Mouse (Mus musculus) embryonic fibroblast, embryonic 13.5 days (primary cell): ENCODE data around the gene Rerg.

ENCODE experiments used
- CTCF ChIP-seq: IDR thresholded peaks from 2 replicates; pipeline ENCODE4 v1.5.1; 2011; ENCODE audit warnings: mild to moderate bottlenecking, control low read depth, low read length, moderate library complexity, borderline replicate concordance; ENCODE audit not compliant: insufficient read depth
- POLR2A ChIP-seq: IDR thresholded peaks from 2 replicates; pipeline ENCODE4 v1.6.1; 2011; ENCODE audit warnings: low read depth, mild to moderate bottlenecking, control low read depth, low read length, moderate library complexity

- TF ChIP-seq POLR2A (no peak), CTCF (no peak)
These were observed 7.2 kb downstream of the Rerg start for GRCm38 (mm10) chr6:137163061-137163460.
